Mouse (Mus musculus) left cerebral cortex, adult 2 months (tissue): ENCODE results near the gene Rundc3a. TPM values are rescaled to one million over a fixed set of nuclear protein-coding genes. Genes with fewer than 3 reads are reported as not detected.
"Not testable (repeated sequence)": the region's sequence is repeated elsewhere in the genome, so short reads cannot be mapped to it uniquely, and the experiment has no call there.

Experiments
- DNase-seq, 2 experiments: peaks; one replicate each; pipeline ENCODE4 v3.0.0; 2021 to 2022; ENCODE audit warnings: low spot score in 2 of 2, mixed read lengths in 1 of 2; ENCODE audit errors: extremely low spot score in 1 of 2
- H3K27ac ChIP-seq: fragments of 200-600 bp; 2 replicates; pipeline ENCODE4 v1.8.1; 2022
- H3K4me3 ChIP-seq: fragments of 200-600 bp; 2 replicates; pipeline ENCODE4 v1.8.1; 2022
- CTCF ChIP-seq: fragments of 200-600 bp; IDR thresholded peaks from 2 replicates; pipeline ENCODE4 v1.8.1; 2022; ENCODE audit warnings: antibody characterized with exemption, mild to moderate bottlenecking, moderate library complexity
- intact Hi-C: fragments of 180-260 bp; cut with DNase I; formaldehyde crosslinking; loops from one replicate; pipeline ENCODE4 v1.15.1; 2025
- total RNA-seq, 2 experiments: library from RNA; stranded (reverse); gene quantifications; 2 replicates each; pipeline ENCODE4 v1.2.3; 2021

Rundc3a gene
- total RNA-seq, 2 experiments from 2014 or later: 505 to 522 TPM

- Histone ChIP-seq H3K4me3 (no peak overlapping the region), H3K27ac (no peak overlapping the region)
- intact Hi-C loops: no loop called here
- TF ChIP-seq CTCF: no peak
- no peak for DNase-seq
These were observed 37.0 kb upstream of the Rundc3a start for GRCm38 (mm10) chr11:102356190-102356589.

- TF ChIP-seq CTCF: no peak
- DNase-seq: peak; percentile 11 to 28
- intact Hi-C loops: no loop called here
- Histone ChIP-seq H3K4me3 (no peak overlapping the region), H3K27ac (no peak overlapping the region)
These were observed 36.4 kb upstream of the Rundc3a start for GRCm38 (mm10) chr11:102356636-102357350.

GRCm38 (mm10) chr11:102358365-102358764, 34.8 kb upstream of the Rundc3a start:
- H3K27ac ChIP-seq: no peak overlapping the region
- DNase-seq: no peak
- intact Hi-C loops: no loop called here

GRCm38 (mm10) chr11:102361776-102362495, 31.3 kb upstream of the Rundc3a start:
- DNase-seq: no peak
- intact Hi-C loops: loop anchor here (10.0 kb wide), 1 partner anchor 237 kb away; no protein-coding TSS in a partner anchor
- TF ChIP-seq CTCF: no peak
- Histone ChIP-seq H3K27ac (no peak overlapping the region), H3K4me3 (no peak overlapping the region)

More at GRCm38 (mm10) chr11:102358365-102358764, 34.8 kb upstream of the Rundc3a start:
- no peak for TF ChIP-seq CTCF
- no peak overlapping the region for H3K4me3 ChIP-seq

GRCm38 (mm10) chr11:102363623-102364022, 29.6 kb upstream of the Rundc3a start:
- TF ChIP-seq CTCF: no peak
- H3K27ac ChIP-seq: no peak overlapping the region
- intact Hi-C loops: loop anchor here (10.0 kb wide), 1 partner anchor 239 kb away; no protein-coding TSS in a partner anchor
- no peak for DNase-seq
- H3K4me3 ChIP-seq: no peak overlapping the region

- no peak for DNase-seq
- H3K4me3 ChIP-seq: no peak overlapping the region
- H3K27ac ChIP-seq: no peak overlapping the region
- no peak for TF ChIP-seq CTCF
- intact Hi-C loops: loop anchor here (10.0 kb wide), 1 partner anchor 240 kb away; no protein-coding TSS in a partner anchor
These were observed 28.4 kb upstream of the Rundc3a start for GRCm38 (mm10) chr11:102364570-102365371.

GRCm38 (mm10) chr11:102365699-102366098, 27.5 kb upstream of the Rundc3a start:
- no peak for TF ChIP-seq CTCF
- H3K4me3 ChIP-seq: no peak overlapping the region
- DNase-seq: no peak
- no peak overlapping the region for H3K27ac ChIP-seq
- intact Hi-C loops: loop anchor here (10.0 kb wide), 1 partner anchor 241 kb away; no protein-coding TSS in a partner anchor

- intact Hi-C loops: loop anchor here (10.0 kb wide), 1 partner anchor 241 kb away; no protein-coding TSS in a partner anchor
- not testable (repeated sequence) for DNase-seq, H3K4me3 ChIP-seq, H3K27ac ChIP-seq
These were observed 27.1 kb upstream of the Rundc3a start, which contains the start of gene Slc4a1 for GRCm38 (mm10) chr11:102366103-102366502. Gene Slc4a1 (minus strand): TSS chr11:102366203.

GRCm38 (mm10) chr11:102367504-102368280, 25.5 kb upstream of the Rundc3a start:
- TF ChIP-seq CTCF: no peak
- H3K4me3 ChIP-seq: no peak overlapping the region
- intact Hi-C loops: loop anchor here (10.0 kb wide), 1 partner anchor 243 kb away; no protein-coding TSS in a partner anchor
- DNase-seq: no peak
- no peak overlapping the region for H3K27ac ChIP-seq

- TF ChIP-seq CTCF: no peak
- intact Hi-C loops: loop anchor here (10.0 kb wide), 1 partner anchor 244 kb away; no protein-coding TSS in a partner anchor
- Histone ChIP-seq H3K4me3 (no peak overlapping the region), H3K27ac (no peak overlapping the region)
- no peak for DNase-seq
These were observed 24.9 kb upstream of the Rundc3a start for GRCm38 (mm10) chr11:102368347-102368746.

GRCm38 (mm10) chr11:102369263-102369662, 23.9 kb upstream of the Rundc3a start:
- no peak overlapping the region for H3K27ac ChIP-seq
- intact Hi-C loops: loop anchor here (10.0 kb wide), 1 partner anchor 244 kb away; no protein-coding TSS in a partner anchor
- no peak overlapping the region for H3K4me3 ChIP-seq
- DNase-seq: no peak
- TF ChIP-seq CTCF: no peak
